Mouse (Mus musculus) midbrain, embryonic 10.5 days (tissue): ENCODE data around the gene Zfp597. TPM values are rescaled to one million over a fixed set of nuclear protein-coding genes. Genes with fewer than 3 reads are reported as not detected.
"Not testable (repeated sequence)": the region's sequence is repeated elsewhere in the genome, so short reads cannot be mapped to it uniquely, and the experiment has no call there.

Experiments
- DNase-seq: peaks from one replicate; pipeline ENCODE4 v3.0.0-alpha.2; 2017; ENCODE audit warnings: low spot score
- H3K27ac ChIP-seq: fragments of 300-500 bp; sonication (generic); replicated peaks from 2 replicates; pipeline ENCODE4 v1.5.1; 2016; ENCODE audit warnings: mild to moderate bottlenecking
- H3K27me3 ChIP-seq: fragments of 300-500 bp; sonication (generic); 2 replicates; pipeline ENCODE4 v1.6.1; 2016; ENCODE audit warnings: low read depth, mild to moderate bottlenecking; ENCODE audit not compliant: poor library complexity, severe bottlenecking
- H3K36me3 ChIP-seq: fragments of 300-500 bp; sonication (generic); 2 replicates; pipeline ENCODE4 v1.6.1; 2016; ENCODE audit warnings: mild to moderate bottlenecking, moderate library complexity
- H3K4me1 ChIP-seq: fragments of 300-500 bp; sonication (generic); 2 replicates; pipeline ENCODE4 v1.6.1; 2016
- H3K4me3 ChIP-seq: fragments of 300-500 bp; sonication (generic); 2 replicates; pipeline ENCODE4 v1.5.1; 2016; ENCODE audit warnings: mild to moderate bottlenecking, moderate library complexity
- H3K9me3 ChIP-seq: fragments of 300-500 bp; sonication (generic); replicated peaks from 2 replicates; pipeline ENCODE4 v1.6.1; 2016; ENCODE audit warnings: mild to moderate bottlenecking
- WGBS: fragments of 180-500 bp; shearing (Covaris S2); methylation state at CpG from one replicate; pipeline ENCODE4 v1.1.7; 2016; 5-methylcytosine and 5-hydroxymethylcytosine counted together
- polyA plus RNA-seq: library from polyadenylated mRNA; unstranded; fragments of >200 nt; fragmentation: Nextera tagmentation; extraction: Ambion mirVana; gene quantifications from 2 replicates; pipeline ENCODE4 v1.2.1, GENCODE M21; 2016

Zfp597 gene
- polyA plus RNA-seq, 1 experiment from 2014 or later, result 7.0 TPM

- Histone ChIP-seq H3K36me3 (no peaks in the 10 kb centered on the region), H3K4me1 (peaks cover 13% of the 10 kb centered on the region), H3K4me3 (no peak overlapping the region), H3K27me3 (no peaks in the 10 kb centered on the region), H3K9me3 (no peaks in the 10 kb centered on the region), H3K27ac (no peak overlapping the region)
- 76% methylated on average over 3 of the region's 3 CpGs for WGBS
- no peak for DNase-seq
Observed at GRCm38 (mm10) chr16:3848416-3848815, 35.9 kb downstream of the Zfp597 start.

DNA sequence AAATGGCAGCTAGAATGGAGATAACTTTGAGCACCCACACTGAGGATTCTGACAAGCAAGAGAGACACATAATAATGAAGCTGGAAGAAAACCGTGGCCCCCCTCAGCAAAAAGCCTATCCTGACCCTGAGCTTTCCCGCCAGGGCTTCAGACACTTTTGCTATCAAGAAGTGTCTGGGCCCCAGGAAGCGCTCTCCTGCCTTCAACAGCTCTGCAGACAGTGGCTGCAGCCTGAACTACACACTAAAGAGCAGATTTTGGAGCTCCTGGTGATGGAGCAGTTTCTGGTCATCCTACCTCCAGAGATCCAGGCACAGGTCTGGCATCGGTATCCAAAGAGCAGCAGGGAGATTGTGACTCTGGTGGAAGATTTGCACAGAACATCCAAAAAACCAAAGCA, 36.5 kb downstream of the Zfp597 start:
- 71% methylated on average over 4 of the region's 4 CpGs for WGBS
- H3K4me3 ChIP-seq, result peak overlapping the region; percentile 75

GRCm38 (mm10) chr16:3846711-3847518, 37.4 kb downstream of the Zfp597 start, which contains the start of gene Zfp174:
Gene Zfp174, plus strand, starts transcription at chr16:3847268.
- H3K27ac ChIP-seq, result peak within 1 kb of the TSS; percentile 78
- no peaks in the 10 kb centered on the region for H3K9me3 ChIP-seq
- H3K36me3 ChIP-seq, result no peaks in the 10 kb centered on the region
- DNase-seq, result peak; percentile 89
- H3K4me3 ChIP-seq, result peak within 1 kb of the TSS; percentile 75
- H3K4me1 ChIP-seq, result peaks cover 13% of the 10 kb centered on the region
- no peaks in the 10 kb centered on the region for H3K27me3 ChIP-seq
- 3% methylated on average over 38 of the region's 38 CpGs for WGBS

More for the DNA sequence above, 36.5 kb downstream of the Zfp597 start:
- H3K36me3 ChIP-seq, result no peaks in the 10 kb centered on the region
- no peaks in the 10 kb centered on the region for H3K9me3 ChIP-seq
- DNase-seq, result no peak
- H3K4me1 ChIP-seq, result peaks cover 13% of the 10 kb centered on the region
- no peak overlapping the region for H3K27ac ChIP-seq
- no peaks in the 10 kb centered on the region for H3K27me3 ChIP-seq

- H3K4me3 ChIP-seq, result no peak overlapping the region
- DNase-seq, result no peak
- no peaks in the 10 kb centered on the region for H3K9me3 ChIP-seq
- 69% methylated on average over 1 of the region's 1 CpGs for WGBS
- no peak overlapping the region for H3K27ac ChIP-seq
- no peaks in the 10 kb centered on the region for H3K36me3 ChIP-seq
- H3K27me3 ChIP-seq, result no peaks in the 10 kb centered on the region
- peaks cover 13% of the 10 kb centered on the region for H3K4me1 ChIP-seq
Observed at GRCm38 (mm10) chr16:3843796-3844195, 40.6 kb downstream of the Zfp597 start.

GRCm38 (mm10) chr16:3842989-3843388, 41.4 kb downstream of the Zfp597 start:
- 42% methylated on average over 4 of the region's 4 CpGs for WGBS
- no peak overlapping the region for H3K27ac ChIP-seq
- peaks cover 11% of the 10 kb centered on the region for H3K4me1 ChIP-seq
- H3K9me3 ChIP-seq, result no peaks in the 10 kb centered on the region
- DNase-seq, result no peak
- H3K27me3 ChIP-seq, result no peaks in the 10 kb centered on the region
- H3K36me3 ChIP-seq, result no peaks in the 10 kb centered on the region
- no peak overlapping the region for H3K4me3 ChIP-seq

- no peak for DNase-seq
Observed at GRCm38 (mm10) chr16:3839157-3839885, 45.0 kb downstream of the Zfp597 start.

DNA sequence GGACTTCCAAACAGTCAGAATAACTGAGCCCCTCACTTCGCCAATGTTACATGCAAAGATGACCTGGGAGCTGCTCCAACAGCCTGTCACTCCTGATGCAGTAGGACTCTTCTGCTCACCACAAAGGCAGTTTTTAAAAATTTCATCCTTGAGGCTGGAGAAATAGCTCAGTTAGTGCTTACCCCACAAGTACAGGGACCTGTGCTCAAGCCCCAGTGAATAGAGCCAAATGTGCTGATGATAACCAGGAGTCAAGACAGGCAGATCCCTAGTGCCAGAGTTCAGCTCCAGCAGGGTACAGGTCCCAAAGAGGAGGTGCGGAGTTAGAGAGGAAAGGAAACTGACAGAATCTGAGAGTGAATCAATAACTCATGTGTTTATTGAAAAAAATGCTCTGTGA, 48.9 kb downstream of the Zfp597 start:
- DNase-seq, result no peak

More at GRCm38 (mm10) chr16:3839157-3839885, 45.0 kb downstream of the Zfp597 start:
- no peaks in the 10 kb centered on the region for H3K4me1 ChIP-seq
- no peaks in the 10 kb centered on the region for H3K9me3 ChIP-seq
- no peaks in the 10 kb centered on the region for H3K27me3 ChIP-seq
- 62% methylated on average over 17 of the region's 17 CpGs for WGBS
- H3K4me3 ChIP-seq, result no peak overlapping the region
- H3K27ac ChIP-seq, result no peak overlapping the region
- no peaks in the 10 kb centered on the region for H3K36me3 ChIP-seq

DNA sequence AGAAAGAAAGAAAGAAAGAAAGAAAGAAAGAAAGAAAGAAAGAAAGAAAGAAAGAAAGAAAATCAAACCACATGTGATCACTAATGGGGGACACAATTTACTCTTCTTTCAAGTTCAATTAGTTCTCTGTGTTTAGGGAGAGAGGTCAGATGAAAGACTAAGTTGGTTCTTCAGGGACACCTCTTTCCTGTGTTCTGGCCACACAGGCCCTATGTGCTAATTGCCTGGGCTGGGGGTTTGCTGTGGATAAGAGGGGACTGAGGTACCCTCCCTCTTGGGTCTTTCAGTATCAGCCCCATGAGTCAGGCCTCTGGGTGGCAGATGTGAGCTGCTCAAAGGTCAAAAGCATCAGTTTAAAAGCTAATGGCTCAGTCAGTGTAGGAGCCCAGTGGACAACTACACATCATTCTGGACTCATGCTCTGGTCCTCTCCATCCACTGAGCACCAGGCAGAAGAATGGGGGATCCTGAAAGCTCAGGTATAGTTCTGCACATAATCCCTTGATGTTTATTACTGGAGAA, 53.7 kb downstream of the Zfp597 start, which contains the start of gene Olfr15:
Olfr15 (plus strand) TSS at position 291 of the 522 bp plus-strand sequence.
- DNase-seq, result no peak

More for the DNA sequence above, 48.9 kb downstream of the Zfp597 start:
- no peak overlapping the region for H3K27ac ChIP-seq
- 86% methylated on average over 2 of the region's 2 CpGs for WGBS
- H3K4me1 ChIP-seq, result 0 out of 2 replicates have a peak, but pooled peaks cover 3% of the 10 kb centered on the region
- H3K9me3 ChIP-seq, result no peaks in the 10 kb centered on the region
- H3K4me3 ChIP-seq, result no peak overlapping the region
- no peaks in the 10 kb centered on the region for H3K27me3 ChIP-seq
- H3K36me3 ChIP-seq, result no peaks in the 10 kb centered on the region

DNA sequence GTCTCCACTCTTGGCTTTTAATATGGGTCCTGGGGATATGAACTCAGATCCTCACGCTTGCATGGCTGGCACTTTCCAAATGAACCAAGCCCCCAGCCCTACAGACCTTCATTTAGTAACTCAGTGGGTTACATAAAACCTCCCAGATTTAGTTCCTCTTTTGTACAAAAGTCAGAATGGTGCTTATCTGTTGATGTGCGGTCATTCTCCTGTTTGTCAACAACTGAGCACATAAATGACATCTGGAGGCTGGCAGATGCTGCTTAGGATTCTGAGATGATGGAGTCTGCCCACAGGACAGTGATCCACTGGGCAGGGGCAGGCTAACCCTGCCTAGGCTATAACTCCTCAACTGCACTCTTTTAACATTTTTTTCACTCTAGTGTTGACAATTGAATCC, 54.6 kb downstream of the Zfp597 start:
- 85% methylated on average over 2 of the region's 2 CpGs for whole genome bisulfite sequencing
- Histone ChIP-seq H3K9me3 (no peaks in the 10 kb centered on the region; the same call in 1 of the 2 replicates), H3K27me3 (no peaks in the 10 kb centered on the region), H3K36me3 (no peaks in the 10 kb centered on the region), H3K4me1 (0 out of 2 replicates have a peak, but pooled peaks cover 3% of the 10 kb centered on the region), H3K4me3 (no peak overlapping the region), H3K27ac (no peak overlapping the region)
- DNase-seq, result no peak

More for the DNA sequence above, 53.7 kb downstream of the Zfp597 start, which contains the start of gene Olfr15:
- Histone ChIP-seq H3K9me3 (no peaks in the 10 kb centered on the region; the same call in 1 of the 2 replicates), H3K27ac (no peak within 1 kb of the TSS), H3K4me1 (0 out of 2 replicates have a peak, but pooled peaks cover 3% of the 10 kb centered on the region), H3K27me3 (no peaks in the 10 kb centered on the region), H3K36me3 (no peaks in the 10 kb centered on the region), H3K4me3 (no peak within 1 kb of the TSS)

- Histone ChIP-seq H3K4me3 (no peak overlapping the region), H3K27me3 (no peaks in the 10 kb centered on the region), H3K36me3 (no peaks in the 10 kb centered on the region), H3K27ac (no peak overlapping the region), H3K9me3 (no peaks in the 10 kb centered on the region; the same call in 1 of the 2 replicates), H3K4me1 (0 out of 2 replicates have a peak, but pooled peaks cover 3% of the 10 kb centered on the region)
- 54% methylated on average over 3 of the region's 3 CpGs for WGBS
- no peak for DNase-seq
Observed at GRCm38 (mm10) chr16:3828021-3828420, 56.3 kb downstream of the Zfp597 start.

- WGBS, result 94% methylated on average over 2 of the region's 2 CpGs
- Histone ChIP-seq H3K9me3 (0 out of 2 replicates have a peak, but pooled peaks cover 4% of the 10 kb centered on the region), H3K4me3 (no peak overlapping the region), H3K27me3 (no peaks in the 10 kb centered on the region), H3K36me3 (no peaks in the 10 kb centered on the region), H3K27ac (no peak overlapping the region), H3K4me1 (no peaks in the 10 kb centered on the region)
- no peak for DNase-seq
Observed at GRCm38 (mm10) chr16:3820202-3820601, 64.2 kb downstream of the Zfp597 start.

GRCm38 (mm10) chr16:3814667-3815066, 69.7 kb downstream of the Zfp597 start:
- not testable (repeated sequence) for H3K27me3 ChIP-seq, H3K36me3 ChIP-seq, H3K4me1 ChIP-seq, DNase-seq, H3K4me3 ChIP-seq, H3K27ac ChIP-seq
- WGBS, result 81% methylated on average over 6 of the region's 6 CpGs
- H3K9me3 ChIP-seq, result peaks cover 11% of the 10 kb centered on the region
